Mouse (Mus musculus) heart, embryonic 15.5 days (tissue): ENCODE data around the gene Trim63. TPM values are rescaled to one million over a fixed set of nuclear protein-coding genes. Genes with fewer than 3 reads are reported as not detected.

ENCODE experiments used
- ATAC-seq: fragments of 200-750 bp; cut with Nextera tagmentation; replicated peaks from 2 replicates; pipeline ENCODE4 v1.8.0; 2017; ENCODE audit warnings: low read depth, moderate TSS enrichment; ENCODE audit not compliant: insufficient number of reproducible peaks, insufficient read depth, low FRiP score
- H3K27ac ChIP-seq: fragments of 300-500 bp; sonication (generic); 2 replicates; pipeline ENCODE4 v1.5.1; 2015; ENCODE audit warnings: mild to moderate bottlenecking, inconsistent platforms
- H3K27me3 ChIP-seq: fragments of 300-500 bp; sonication (generic); 2 replicates; pipeline ENCODE4 v1.6.1; 2015; ENCODE audit warnings: inconsistent platforms
- H3K36me3 ChIP-seq: fragments of 300-500 bp; sonication (generic); 2 replicates; pipeline ENCODE4 v1.6.1; 2015; ENCODE audit warnings: mild to moderate bottlenecking, inconsistent platforms
- H3K4me1 ChIP-seq: fragments of 300-500 bp; sonication (generic); replicated peaks from 2 replicates; pipeline ENCODE4 v1.6.1; 2015; ENCODE audit warnings: inconsistent platforms
- H3K4me2 ChIP-seq: fragments of 300-500 bp; sonication (generic); 2 replicates; pipeline ENCODE4 v1.6.1; 2015; ENCODE audit warnings: inconsistent platforms, mild to moderate bottlenecking, moderate library complexity
- H3K4me3 ChIP-seq: fragments of 300-500 bp; sonication (generic); 2 replicates; pipeline ENCODE4 v1.5.1; 2015; ENCODE audit warnings: mild to moderate bottlenecking, inconsistent platforms
- H3K9ac ChIP-seq: fragments of 300-500 bp; sonication (generic); 2 replicates; pipeline ENCODE4 v1.6.1; 2015; ENCODE audit warnings: mild to moderate bottlenecking, inconsistent platforms
- H3K9me3 ChIP-seq: fragments of 300-500 bp; sonication (generic); replicated peaks from 2 replicates; pipeline ENCODE4 v1.6.1; 2016; ENCODE audit warnings: inconsistent platforms
- WGBS: fragments of 180-500 bp; shearing (Covaris S2); methylation state at CpG from one replicate; pipeline ENCODE4 v1.1.7; 2015; ENCODE audit warnings: mixed read lengths; 5-methylcytosine and 5-hydroxymethylcytosine counted together
- polyA plus RNA-seq: library from polyadenylated mRNA; unstranded; fragments of >200 nt; fragmentation: Nextera tagmentation; extraction: Ambion mirVana; gene quantifications from 2 replicates; pipeline ENCODE4 v1.2.1, GENCODE M21; 2015

Gene Trim63
- polyA plus RNA-seq, 1 experiment from 2014 or later: 156 TPM

DNA sequence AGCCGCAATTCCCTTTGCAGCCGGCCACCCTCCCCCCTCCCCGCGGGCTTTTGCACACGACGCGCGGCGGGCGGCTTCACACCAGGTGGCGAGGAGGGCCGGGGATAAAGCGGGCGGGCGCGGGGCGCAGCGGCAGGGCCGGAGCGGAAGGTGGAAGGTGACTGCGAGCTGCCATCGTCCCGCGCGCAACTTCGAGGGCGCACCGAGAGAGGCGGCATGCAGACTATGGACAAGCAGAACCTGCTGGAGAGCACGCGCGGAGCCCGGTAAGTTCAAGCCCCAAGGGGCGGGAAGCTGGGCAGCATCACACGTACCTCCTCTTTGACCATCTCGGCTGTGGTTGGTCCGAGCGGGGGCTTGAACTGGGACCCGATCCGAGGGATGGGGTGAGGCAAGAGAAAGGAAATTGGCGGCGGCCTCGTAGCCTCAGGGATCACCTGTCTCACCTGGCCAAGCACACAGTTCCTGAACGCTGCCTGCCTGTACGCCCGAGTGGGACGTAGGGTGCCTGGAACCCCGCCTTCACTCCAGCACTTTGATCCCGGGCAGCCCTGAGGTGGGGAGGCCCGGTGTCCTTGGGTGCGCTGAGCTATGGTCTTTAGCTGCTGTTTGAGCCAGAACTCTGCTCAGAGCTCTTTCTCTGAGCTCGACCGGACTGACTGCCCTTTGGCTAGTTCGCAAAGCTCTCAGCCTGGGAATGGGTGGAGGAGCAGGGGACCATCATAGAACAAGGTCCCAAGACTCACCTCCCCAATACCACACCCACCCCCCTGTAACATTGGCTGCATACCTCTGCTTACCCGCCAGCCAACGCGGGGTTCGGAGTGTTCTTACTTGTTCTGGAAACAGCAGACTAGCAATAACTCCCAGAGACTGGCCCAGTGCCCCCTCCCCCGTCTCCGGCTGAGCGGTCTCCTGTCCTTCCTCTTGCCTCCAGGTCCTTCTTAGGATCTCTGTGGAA, 28.4 kb downstream of the Trim63 start, which contains the start of gene Slc30a2:
Gene Slc30a2, plus strand, starts transcription at position 111 of the 961 bp plus-strand sequence.
- Histone ChIP-seq H3K27me3 (peaks cover 43% of the 10 kb centered on the region), H3K9me3 (no peaks in the 10 kb centered on the region), H3K36me3 (no peaks in the 10 kb centered on the region), H3K9ac (peak within 1 kb of the TSS; percentile 6; the same call in 1 of the 2 replicates), H3K4me1 (peaks cover 19% of the 10 kb centered on the region), H3K4me3 (peak within 1 kb of the TSS; percentile 40), H3K4me2 (peak within 1 kb of the TSS; percentile 69), H3K27ac (no peak within 1 kb of the TSS)
- 4% methylated on average over 61 of the region's 61 CpGs for WGBS
- no peak for ATAC-seq

DNA sequence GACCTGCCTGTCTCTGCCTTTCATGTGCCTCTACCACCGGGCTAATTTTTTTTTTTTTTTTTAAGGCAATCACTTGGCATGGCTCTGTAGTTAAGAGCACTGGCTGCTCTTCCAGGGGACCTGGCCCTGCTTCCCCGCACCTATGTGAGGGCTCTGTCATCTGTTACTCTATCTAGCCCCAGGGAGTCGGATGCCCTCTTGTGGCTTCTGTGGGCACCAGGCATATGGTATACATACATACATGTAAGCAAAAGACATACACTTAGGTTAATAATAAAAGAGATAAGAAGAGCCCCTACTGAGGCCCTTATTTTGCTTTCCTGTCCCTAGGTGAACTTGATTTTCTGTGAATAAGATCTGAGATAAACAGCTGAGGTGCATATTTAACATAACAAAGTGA, 29.7 kb downstream of the Trim63 start:
- Histone ChIP-seq H3K4me1 (peaks cover 23% of the 10 kb centered on the region), H3K27ac (no peak overlapping the region), H3K4me3 (no peak overlapping the region), H3K36me3 (no peaks in the 10 kb centered on the region), H3K27me3 (peaks cover 43% of the 10 kb centered on the region), H3K4me2 (no peak overlapping the region), H3K9me3 (no peaks in the 10 kb centered on the region), H3K9ac (no peak overlapping the region)
- ATAC-seq: no peak
- 46% methylated on average over 3 of the region's 3 CpGs for WGBS

DNA sequence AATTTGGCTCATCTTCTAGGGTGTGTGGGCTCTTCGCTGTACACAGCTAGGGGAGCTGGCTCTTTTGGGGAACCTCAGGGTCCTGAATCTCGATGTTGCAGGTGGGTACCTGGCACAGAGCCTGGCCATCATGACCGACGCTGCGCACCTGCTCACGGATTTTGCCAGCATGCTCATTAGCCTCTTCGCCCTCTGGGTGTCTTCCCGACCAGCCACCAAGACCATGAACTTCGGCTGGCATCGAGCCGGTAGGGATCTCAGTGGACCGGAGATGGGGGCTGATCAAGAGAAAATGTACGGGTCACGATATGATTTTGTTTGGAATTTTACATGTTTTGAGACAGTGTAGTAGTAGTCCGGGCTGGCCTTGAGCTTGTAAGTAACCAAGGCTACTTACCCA, 30.9 kb downstream of the Trim63 start:
- Histone ChIP-seq H3K9me3 (no peaks in the 10 kb centered on the region), H3K9ac (no peak overlapping the region), H3K4me2 (no peak overlapping the region), H3K27me3 (peaks cover 40% of the 10 kb centered on the region), H3K27ac (no peak overlapping the region), H3K36me3 (no peaks in the 10 kb centered on the region), H3K4me1 (peaks cover 23% of the 10 kb centered on the region), H3K4me3 (no peak overlapping the region)
- no peak for ATAC-seq
- WGBS: 91% methylated on average over 15 of the region's 15 CpGs

DNA sequence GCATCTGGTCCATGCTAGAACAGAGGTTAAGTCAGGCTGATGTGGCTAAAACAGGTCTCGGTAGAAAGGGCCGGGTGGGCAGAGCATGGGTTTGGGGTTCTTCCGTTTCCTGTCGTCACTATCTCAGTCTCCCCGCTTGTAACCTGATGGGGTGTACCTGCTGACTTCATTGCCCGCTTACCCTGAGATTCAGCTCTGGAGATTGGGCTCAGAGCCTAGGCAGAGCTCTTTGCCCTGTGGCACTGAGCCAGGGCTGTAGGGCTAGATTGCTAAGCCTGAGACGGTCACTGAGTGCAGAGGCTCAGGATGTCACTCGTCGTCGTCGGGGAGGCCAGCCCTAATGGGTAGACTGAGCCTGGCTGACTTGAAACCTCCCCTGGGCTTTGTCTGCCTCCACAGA, 33.2 kb downstream of the Trim63 start:
- WGBS: 48% methylated on average over 11 of the region's 11 CpGs
- H3K9ac ChIP-seq: no peak overlapping the region
- peak overlapping the region; percentile 29; the same call in 1 of the 2 replicates for H3K4me2 ChIP-seq
- no peaks in the 10 kb centered on the region for H3K9me3 ChIP-seq
- H3K4me3 ChIP-seq: no peak overlapping the region
- no peaks in the 10 kb centered on the region for H3K36me3 ChIP-seq
- H3K27me3 ChIP-seq: peaks cover 23% of the 10 kb centered on the region
- H3K4me1 ChIP-seq: peaks cover 31% of the 10 kb centered on the region
- H3K27ac ChIP-seq: no peak overlapping the region
- ATAC-seq: no peak

DNA sequence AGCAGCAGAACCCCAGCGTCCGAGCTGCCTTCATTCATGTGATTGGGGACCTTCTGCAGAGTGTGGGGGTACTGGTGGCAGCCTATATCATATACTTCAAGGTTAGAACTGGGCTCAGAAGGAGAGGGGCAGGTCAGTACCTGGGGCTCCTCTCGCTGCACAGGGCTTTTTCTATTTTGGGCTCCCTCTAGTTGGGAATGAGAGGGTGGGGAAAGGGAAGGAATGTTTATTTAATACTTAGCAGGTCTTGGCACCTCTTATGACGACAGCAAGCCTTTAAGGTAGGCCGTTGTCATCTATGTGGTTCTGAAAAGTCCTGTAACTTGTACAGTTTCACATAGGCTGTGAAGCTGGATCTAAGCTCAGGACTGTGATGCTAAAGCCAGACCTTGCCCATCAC, 33.6 kb downstream of the Trim63 start:
- no peak for ATAC-seq
- Histone ChIP-seq H3K27me3 (peaks cover 18% of the 10 kb centered on the region), H3K4me1 (peaks cover 29% of the 10 kb centered on the region), H3K4me3 (no peak overlapping the region), H3K36me3 (no peaks in the 10 kb centered on the region), H3K4me2 (peak overlapping the region; percentile 29; the same call in 1 of the 2 replicates), H3K27ac (no peak overlapping the region), H3K9ac (no peak overlapping the region), H3K9me3 (no peaks in the 10 kb centered on the region)
- 42% methylated on average over 5 of the region's 5 CpGs for WGBS

DNA sequence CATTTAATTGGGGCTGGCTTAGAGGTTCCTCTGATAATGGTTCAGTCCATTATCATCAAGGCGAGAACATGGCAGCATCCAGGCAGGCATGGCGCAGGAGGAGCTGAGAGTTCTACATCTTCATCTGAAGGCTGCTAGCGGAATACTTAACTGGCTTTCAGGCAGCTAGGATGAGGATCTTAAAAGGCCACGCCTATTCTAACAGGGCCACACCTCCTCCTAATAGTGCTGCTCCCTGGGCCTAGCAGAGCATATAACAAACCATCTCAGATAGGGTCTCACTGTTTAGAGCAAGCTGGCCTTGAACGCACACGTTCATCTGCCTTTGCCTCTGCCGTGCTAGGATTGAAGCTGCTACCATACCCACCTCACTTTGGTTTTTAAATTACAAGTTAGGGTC, 34.9 kb downstream of the Trim63 start:
- H3K4me2 ChIP-seq: no peak overlapping the region
- peaks cover 27% of the 10 kb centered on the region for H3K4me1 ChIP-seq
- ATAC-seq: no peak
- H3K27ac ChIP-seq: no peak overlapping the region
- no peak overlapping the region for H3K9ac ChIP-seq
- no peaks in the 10 kb centered on the region for H3K9me3 ChIP-seq
- no peaks in the 10 kb centered on the region for H3K36me3 ChIP-seq
- H3K27me3 ChIP-seq: peaks cover 9% of the 10 kb centered on the region
- 94% methylated on average over 7 of the region's 7 CpGs for WGBS
- H3K4me3 ChIP-seq: no peak overlapping the region

DNA sequence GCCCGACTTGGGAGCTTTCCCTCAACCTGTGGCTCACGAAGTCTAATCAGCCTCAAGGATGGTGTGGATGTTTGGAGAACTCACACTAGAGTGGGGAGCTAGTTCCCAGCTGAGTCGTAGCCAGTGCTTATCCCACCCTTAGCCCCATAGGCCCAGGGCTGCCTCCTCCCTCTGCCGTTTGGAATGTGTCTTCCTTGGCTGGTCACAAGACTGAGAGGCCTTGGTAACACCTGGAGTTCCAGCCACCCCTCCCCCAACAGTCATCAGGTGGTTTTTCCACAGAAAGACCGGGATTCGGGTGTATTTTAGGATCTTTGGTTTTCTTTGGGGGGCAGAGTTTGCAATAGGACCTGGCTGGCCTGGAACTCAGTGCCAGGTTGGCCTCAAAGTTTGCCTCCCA, 35.7 kb downstream of the Trim63 start:
- peaks cover 4% of the 10 kb centered on the region; the same call in 1 of the 2 replicates for H3K27me3 ChIP-seq
- no peak overlapping the region for H3K9ac ChIP-seq
- no peaks in the 10 kb centered on the region for H3K9me3 ChIP-seq
- peaks cover 35% of the 10 kb centered on the region for H3K4me1 ChIP-seq
- H3K36me3 ChIP-seq: no peaks in the 10 kb centered on the region
- H3K4me2 ChIP-seq: no peak overlapping the region
- no peak overlapping the region for H3K27ac ChIP-seq
- no peak for ATAC-seq
- no peak overlapping the region for H3K4me3 ChIP-seq
- WGBS: 82% methylated on average over 6 of the region's 6 CpGs

DNA sequence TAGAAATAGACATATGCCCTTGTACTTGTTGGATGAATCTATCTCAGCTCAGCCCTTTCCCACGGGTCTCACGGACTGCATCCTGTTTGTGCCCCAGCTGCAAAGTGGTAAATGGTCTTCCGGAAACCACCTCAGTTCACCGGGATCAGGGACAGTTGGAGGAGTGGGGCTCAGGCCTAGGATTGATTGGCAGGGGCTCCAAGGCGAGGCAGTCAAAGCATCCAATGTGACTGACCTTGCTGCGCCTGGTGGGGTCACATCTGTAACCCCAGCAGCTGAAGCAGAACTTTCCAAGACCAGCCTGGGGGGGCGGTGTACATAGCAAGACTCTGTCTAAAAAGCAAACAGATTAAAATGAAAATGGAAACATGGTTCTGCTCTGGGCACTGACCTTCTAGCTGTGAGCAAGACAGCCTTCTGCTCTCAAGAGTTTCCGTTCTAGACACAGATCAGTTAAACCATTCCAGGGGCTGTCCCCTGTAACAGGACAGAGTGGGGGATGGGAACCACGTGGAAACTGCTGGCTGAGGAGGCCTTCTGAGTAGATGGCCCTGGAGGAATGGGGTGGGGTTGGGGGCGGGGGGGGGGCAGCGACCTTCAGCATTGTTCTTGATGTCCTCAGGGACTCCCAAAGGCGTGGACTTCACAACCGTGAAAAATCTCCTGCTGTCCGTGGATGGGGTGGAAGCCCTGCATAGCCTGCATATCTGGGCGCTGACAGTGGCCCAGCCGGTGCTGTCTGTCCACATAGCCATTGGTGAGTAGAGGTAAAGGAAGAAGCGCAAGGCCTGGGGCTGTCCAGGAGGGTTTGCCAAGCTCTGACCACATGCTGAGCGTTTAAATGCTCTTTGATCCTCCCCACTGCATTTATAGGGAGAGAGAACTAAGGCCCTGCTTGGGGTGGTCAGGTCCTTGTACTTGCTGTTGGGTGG, 36.7 kb downstream of the Trim63 start:
- H3K4me2 ChIP-seq: no peak overlapping the region
- no peaks in the 10 kb centered on the region for H3K36me3 ChIP-seq
- no peak overlapping the region for H3K9ac ChIP-seq
- H3K27ac ChIP-seq: no peak overlapping the region
- H3K9me3 ChIP-seq: no peaks in the 10 kb centered on the region
- WGBS: 44% methylated on average over 18 of the region's 18 CpGs
- ATAC-seq: no peak
- H3K4me1 ChIP-seq: peaks cover 44% of the 10 kb centered on the region
- no peak overlapping the region for H3K4me3 ChIP-seq
- H3K27me3 ChIP-seq: 0 out of 2 replicates have a peak, but pooled peaks cover 3% of the 10 kb centered on the region

DNA sequence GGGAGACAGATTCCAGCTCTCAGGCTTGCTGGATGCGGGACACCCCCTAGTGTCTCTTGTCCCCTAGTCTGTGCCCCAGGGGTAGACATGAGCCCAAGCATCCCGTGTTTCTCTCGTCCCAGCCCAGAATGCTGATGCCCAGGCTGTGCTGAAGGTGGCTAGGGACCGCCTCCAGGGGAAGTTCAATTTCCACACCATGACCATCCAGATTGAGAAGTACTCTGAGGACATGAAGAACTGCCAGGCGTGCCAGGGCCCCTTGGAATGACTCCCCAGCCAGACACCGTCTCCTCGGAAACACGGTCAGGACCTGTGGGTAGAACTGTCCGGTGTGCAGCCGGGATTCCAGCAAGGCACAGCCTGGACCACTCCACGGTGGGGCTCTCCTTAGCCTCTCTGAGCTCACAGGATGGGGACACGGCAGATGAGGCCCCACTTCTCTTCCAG, 37.4 kb downstream of the Trim63 start:
- H3K27ac ChIP-seq: no peak overlapping the region

DNA sequence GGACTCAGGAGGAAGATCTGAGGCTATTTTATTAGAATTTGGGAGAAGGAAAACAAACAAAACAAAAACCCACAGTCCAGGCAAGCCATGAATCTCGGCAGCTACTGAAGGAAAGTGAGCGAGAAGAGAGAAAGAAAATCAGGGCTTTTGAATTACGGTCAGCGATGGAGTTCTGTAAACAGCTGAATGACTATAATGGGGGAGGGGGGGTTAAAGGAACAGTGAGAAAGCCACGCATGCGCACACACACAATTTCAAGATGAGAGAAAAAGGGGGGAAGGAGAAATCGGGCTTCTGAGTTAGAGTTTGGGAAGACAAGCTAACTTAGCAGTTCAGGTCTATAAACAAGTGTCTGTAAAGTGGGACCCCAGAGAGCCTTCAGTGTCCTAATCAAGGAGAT, 38.0 kb downstream of the Trim63 start:
- no peaks in the 10 kb centered on the region for H3K36me3 ChIP-seq
- H3K9me3 ChIP-seq: no peaks in the 10 kb centered on the region
- no peak overlapping the region for H3K27ac ChIP-seq
- no peak for ATAC-seq
- H3K9ac ChIP-seq: no peak overlapping the region
- peaks cover 52% of the 10 kb centered on the region for H3K4me1 ChIP-seq
- H3K27me3 ChIP-seq: peaks cover 5% of the 10 kb centered on the region; the same call in 1 of the 2 replicates
- no peak overlapping the region for H3K4me2 ChIP-seq
- H3K4me3 ChIP-seq: no peak overlapping the region
- WGBS: 81% methylated on average over 7 of the region's 7 CpGs

More for the DNA sequence above, 37.4 kb downstream of the Trim63 start:
- Histone ChIP-seq H3K9ac (no peak overlapping the region), H3K36me3 (no peaks in the 10 kb centered on the region), H3K4me2 (no peak overlapping the region), H3K4me3 (no peak overlapping the region), H3K9me3 (no peaks in the 10 kb centered on the region), H3K27me3 (no peaks in the 10 kb centered on the region), H3K4me1 (peaks cover 51% of the 10 kb centered on the region)
- 73% methylated on average over 12 of the region's 12 CpGs for WGBS
- no peak for ATAC-seq
